Mouse (Mus musculus) hindbrain, embryonic 10.5 days (tissue): ENCODE measurements around the gene Celf2. TPM values are rescaled to one million over a fixed set of nuclear protein-coding genes. Genes with fewer than 3 reads are reported as not detected.

Experiments used
- DNase-seq: peaks from one replicate; pipeline ENCODE4 v3.0.0-alpha.2; 2017; ENCODE audit warnings: low spot score
- H3K27ac ChIP-seq: fragments of 300-500 bp; sonication (generic); 2 replicates; pipeline ENCODE4 v1.5.1; 2016; ENCODE audit warnings: mild to moderate bottlenecking, moderate library complexity
- H3K27me3 ChIP-seq: fragments of 300-500 bp; sonication (generic); 2 replicates; pipeline ENCODE4 v1.6.1; 2016; ENCODE audit warnings: mild to moderate bottlenecking; ENCODE audit not compliant: poor library complexity, insufficient read depth, severe bottlenecking
- H3K36me3 ChIP-seq: fragments of 300-500 bp; sonication (generic); 2 replicates; pipeline ENCODE4 v1.6.1; 2016; ENCODE audit warnings: mild to moderate bottlenecking, moderate library complexity
- H3K4me1 ChIP-seq: fragments of 300-500 bp; sonication (generic); replicated peaks from 2 replicates; pipeline ENCODE4 v1.6.1; 2016; ENCODE audit warnings: mild to moderate bottlenecking
- H3K4me3 ChIP-seq: fragments of 300-500 bp; sonication (generic); 2 replicates; pipeline ENCODE4 v1.5.1; 2016; ENCODE audit warnings: mild to moderate bottlenecking, moderate library complexity
- H3K9me3 ChIP-seq: fragments of 300-500 bp; sonication (generic); 2 replicates; pipeline ENCODE4 v1.6.1; 2016; ENCODE audit warnings: mild to moderate bottlenecking, moderate library complexity
- WGBS: fragments of 180-500 bp; shearing (Covaris S2); methylation state at CpG from one replicate; pipeline ENCODE4 v1.1.7; 2016; 5-methylcytosine and 5-hydroxymethylcytosine counted together
- polyA plus RNA-seq: library from polyadenylated mRNA; unstranded; fragments of >200 nt; fragmentation: Nextera tagmentation; extraction: Ambion mirVana; gene quantifications from 2 replicates; pipeline ENCODE4 v1.2.1, GENCODE M21; 2016

The Celf2 gene
- polyA plus RNA-seq, 1 experiment from 2014 or later, result 66.8 TPM

DNA sequence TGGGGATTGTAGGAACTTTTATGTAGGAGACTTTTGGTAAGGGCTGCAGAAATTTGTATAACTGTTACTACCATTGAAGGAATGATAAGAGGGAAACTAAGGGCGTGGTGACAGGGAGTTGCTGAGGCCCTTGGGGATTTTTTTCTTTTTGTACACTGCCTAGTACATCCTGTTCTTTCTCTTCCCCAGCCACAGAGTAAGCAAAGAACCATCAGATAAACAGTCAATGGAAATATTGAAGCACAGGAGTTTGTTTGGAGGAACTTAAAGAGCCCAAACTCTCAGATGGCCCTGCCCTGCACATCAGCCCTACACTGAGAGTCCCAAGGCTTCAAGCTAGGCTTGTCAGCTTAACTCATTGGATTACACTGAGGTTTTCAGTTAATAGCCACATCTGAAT lies 267.2 kb downstream of the Celf2 start:
- no peaks in the 10 kb centered on the region for H3K9me3 ChIP-seq
- peaks cover 5% of the 10 kb centered on the region; the same call in 1 of the 2 replicates for H3K4me1 ChIP-seq
- DNase-seq, result no peak
- no peak overlapping the region for H3K4me3 ChIP-seq
- H3K27ac ChIP-seq, result no peak overlapping the region
- WGBS, result 86% methylated on average over 1 of the region's 1 CpGs
- no peaks in the 10 kb centered on the region for H3K36me3 ChIP-seq
- H3K27me3 ChIP-seq, result no peaks in the 10 kb centered on the region

DNA sequence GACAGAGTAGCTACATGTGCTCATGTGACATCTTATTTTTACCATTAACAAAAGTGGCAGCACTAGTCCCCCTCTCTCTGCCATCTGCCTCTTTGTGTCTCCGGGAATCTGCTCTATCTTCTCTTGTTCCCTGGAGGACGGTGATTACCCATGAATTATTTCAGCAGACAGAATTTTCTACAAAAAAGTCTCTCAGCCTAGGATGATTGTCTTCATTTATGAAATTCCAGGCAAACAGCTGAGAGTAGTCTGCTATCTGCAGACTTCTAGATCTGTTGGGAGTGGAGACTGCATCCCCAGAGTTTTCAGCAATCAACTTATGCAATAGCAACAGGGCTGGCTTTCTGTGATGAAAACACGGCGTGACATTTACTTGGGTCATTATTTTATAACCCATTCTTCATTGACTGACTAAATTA lies 267.8 kb downstream of the Celf2 start:
- Histone ChIP-seq H3K4me1 (peaks cover 5% of the 10 kb centered on the region; the same call in 1 of the 2 replicates), H3K27ac (no peak overlapping the region), H3K27me3 (no peaks in the 10 kb centered on the region), H3K36me3 (no peaks in the 10 kb centered on the region), H3K4me3 (no peak overlapping the region), H3K9me3 (no peaks in the 10 kb centered on the region)
- no peak for DNase-seq
- WGBS, result 72% methylated on average over 4 of the region's 4 CpGs

DNA sequence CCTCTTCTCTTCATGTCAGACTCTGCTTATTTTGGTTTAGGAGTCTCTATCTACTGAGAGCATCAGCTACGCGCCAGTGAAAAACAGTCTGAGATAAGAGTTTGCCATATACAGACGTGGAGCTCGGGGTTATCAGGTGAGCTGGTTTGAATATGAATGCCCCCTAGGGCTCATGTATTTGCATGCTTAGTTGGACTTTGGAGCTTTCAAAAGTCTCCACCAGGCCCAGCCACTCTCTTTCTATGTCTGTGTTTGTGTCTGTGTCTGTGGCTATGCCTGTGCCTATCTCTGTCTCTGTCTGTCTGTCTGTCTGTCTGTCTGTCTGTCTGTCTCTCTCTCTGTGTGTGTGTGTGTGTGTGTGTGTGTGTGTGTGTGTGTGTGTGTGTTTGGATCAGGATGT lies 272.1 kb downstream of the Celf2 start:
- H3K9me3 ChIP-seq, result no peaks in the 10 kb centered on the region
- H3K27me3 ChIP-seq, result no peaks in the 10 kb centered on the region
- peaks cover 5% of the 10 kb centered on the region; the same call in 1 of the 2 replicates for H3K4me1 ChIP-seq
- H3K27ac ChIP-seq, result no peak overlapping the region
- DNase-seq, result no peak
- H3K4me3 ChIP-seq, result no peak overlapping the region
- no peaks in the 10 kb centered on the region for H3K36me3 ChIP-seq
- 90% methylated on average over 4 of the region's 4 CpGs for WGBS

DNA sequence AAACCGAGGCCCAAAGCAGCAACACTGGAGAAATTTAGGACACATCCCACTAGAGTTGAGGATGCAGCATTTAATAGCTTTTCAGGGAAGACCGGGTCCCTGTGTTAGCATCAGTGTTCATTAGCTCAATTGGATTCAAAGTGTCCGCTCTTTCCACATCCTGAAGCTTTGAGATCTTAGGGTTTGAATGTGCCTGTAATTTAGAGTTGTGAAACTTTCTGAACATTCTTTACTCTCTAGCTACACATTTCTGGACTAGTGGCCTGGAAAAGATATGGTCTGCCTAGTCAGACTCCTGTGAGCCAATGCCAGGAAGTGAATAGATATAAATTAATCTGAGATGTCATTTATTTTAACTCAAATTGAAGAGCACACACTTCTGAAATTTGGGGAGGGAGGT lies 272.9 kb downstream of the Celf2 start:
- no peaks in the 10 kb centered on the region for H3K36me3 ChIP-seq
- H3K27ac ChIP-seq, result no peak overlapping the region
- no peaks in the 10 kb centered on the region for H3K9me3 ChIP-seq
- H3K27me3 ChIP-seq, result no peaks in the 10 kb centered on the region
- H3K4me1 ChIP-seq, result peaks cover 3% of the 10 kb centered on the region; the same call in 1 of the 2 replicates
- DNase-seq, result no peak
- 91% methylated on average over 3 of the region's 3 CpGs for WGBS
- H3K4me3 ChIP-seq, result no peak overlapping the region

DNA sequence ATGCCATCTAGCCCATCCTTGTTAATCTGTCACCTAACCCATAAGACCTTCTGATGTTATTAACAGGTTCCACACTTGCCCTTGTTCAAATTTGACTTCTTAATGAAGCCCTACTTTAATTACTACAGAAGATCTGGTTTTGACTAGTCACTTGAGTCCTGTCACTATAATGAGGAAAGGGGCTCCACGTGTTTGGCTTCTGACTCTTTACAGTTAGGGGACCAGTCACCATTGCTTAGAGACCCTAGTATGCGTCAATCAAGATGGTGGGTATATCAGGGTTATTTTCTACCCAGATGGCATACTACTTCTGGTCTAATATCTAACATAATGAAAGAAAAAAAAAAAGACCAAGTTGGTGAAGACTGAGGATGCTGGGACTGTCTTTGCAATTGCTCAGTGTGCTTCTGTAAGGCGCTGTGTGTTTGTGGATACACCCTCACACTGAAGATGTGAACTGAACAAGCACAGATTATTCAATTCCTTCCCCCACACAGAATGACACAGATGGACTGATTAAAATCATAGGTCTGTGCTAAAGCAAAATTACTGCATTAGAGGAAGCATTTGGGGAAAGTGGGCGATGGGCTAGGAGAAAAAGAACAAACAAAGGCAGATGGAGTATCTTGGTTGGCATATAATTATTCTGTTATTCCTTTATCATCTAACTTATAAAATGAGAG lies 274.2 kb downstream of the Celf2 start:
- no peaks in the 10 kb centered on the region for H3K36me3 ChIP-seq
- no peak overlapping the region for H3K4me3 ChIP-seq
- WGBS, result 93% methylated on average over 4 of the region's 4 CpGs
- H3K4me1 ChIP-seq, result no peaks in the 10 kb centered on the region
- H3K27me3 ChIP-seq, result no peaks in the 10 kb centered on the region
- DNase-seq, result no peak
- no peak overlapping the region for H3K27ac ChIP-seq
- H3K9me3 ChIP-seq, result no peaks in the 10 kb centered on the region

DNA sequence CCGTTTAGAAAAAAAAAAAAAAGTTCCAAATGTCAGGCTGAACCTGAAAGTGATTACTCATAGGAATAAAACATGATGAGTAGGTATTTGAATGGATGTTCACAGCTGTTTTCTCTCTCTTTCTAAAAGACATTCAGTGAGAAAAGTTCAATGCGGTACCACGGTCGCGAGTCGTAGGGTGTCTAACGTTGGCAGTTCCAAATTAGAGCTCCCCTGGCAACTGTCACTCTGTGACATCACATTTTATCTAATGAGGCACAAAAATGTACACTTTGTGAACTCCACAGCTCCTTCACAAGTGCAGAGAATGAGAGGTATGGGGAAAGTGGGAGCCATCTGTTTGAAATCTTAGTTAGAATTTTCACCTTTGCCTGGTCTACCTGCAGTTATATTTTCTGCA lies 274.8 kb downstream of the Celf2 start:
- Histone ChIP-seq H3K9me3 (no peaks in the 10 kb centered on the region), H3K27ac (no peak overlapping the region), H3K4me3 (no peak overlapping the region), H3K27me3 (no peaks in the 10 kb centered on the region), H3K36me3 (no peaks in the 10 kb centered on the region), H3K4me1 (no peaks in the 10 kb centered on the region)
- WGBS, result 92% methylated on average over 7 of the region's 7 CpGs
- DNase-seq, result no peak

DNA sequence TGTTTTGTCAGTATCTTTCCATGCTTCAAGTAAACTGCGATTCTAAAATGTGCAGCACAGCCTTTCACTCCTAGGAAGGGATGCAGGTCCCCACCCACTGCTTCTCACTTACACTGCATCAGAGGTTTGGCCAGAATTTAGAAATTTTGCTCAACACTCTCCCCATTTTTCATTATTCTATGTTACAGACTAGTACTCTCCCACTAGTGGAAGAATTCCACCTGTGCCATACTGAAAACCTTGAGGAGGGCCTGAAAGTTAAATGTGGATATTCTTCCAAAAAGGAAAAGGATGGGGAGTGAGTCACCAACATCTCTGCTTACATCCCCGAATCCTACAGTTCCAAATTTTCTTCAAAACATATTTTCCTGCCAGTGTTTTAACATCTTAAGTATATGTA lies 276.0 kb downstream of the Celf2 start:
- H3K27ac ChIP-seq, result no peak overlapping the region
- H3K36me3 ChIP-seq, result no peaks in the 10 kb centered on the region
- no peak overlapping the region for H3K4me3 ChIP-seq
- WGBS, result 89% methylated on average over 2 of the region's 2 CpGs
- DNase-seq, result no peak
- no peaks in the 10 kb centered on the region for H3K27me3 ChIP-seq
- H3K4me1 ChIP-seq, result no peaks in the 10 kb centered on the region
- H3K9me3 ChIP-seq, result no peaks in the 10 kb centered on the region

DNA sequence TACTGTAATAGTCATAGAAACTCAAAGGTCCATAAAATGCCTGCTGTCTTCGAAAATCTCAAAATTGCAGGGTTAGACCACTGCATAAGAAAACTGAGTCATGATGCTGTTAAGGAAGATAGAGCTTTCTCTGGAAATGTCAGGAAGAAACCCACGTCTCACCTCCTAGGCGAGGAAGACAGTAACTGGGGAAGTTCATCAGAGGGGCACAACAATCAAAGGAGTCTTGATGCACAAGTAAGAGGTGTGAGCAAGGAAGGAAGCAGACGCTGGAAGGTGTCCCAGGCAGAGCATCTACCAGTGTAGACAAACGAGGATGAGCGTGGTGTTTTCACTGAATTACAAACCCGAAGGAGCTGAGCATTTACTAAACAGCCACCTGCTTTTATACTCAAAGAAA lies 282.6 kb downstream of the Celf2 start:
- Histone ChIP-seq H3K9me3 (no peaks in the 10 kb centered on the region), H3K4me3 (no peak overlapping the region), H3K27me3 (no peaks in the 10 kb centered on the region), H3K27ac (no peak overlapping the region), H3K36me3 (no peaks in the 10 kb centered on the region), H3K4me1 (peaks cover 31% of the 10 kb centered on the region)
- no peak for DNase-seq
- WGBS, result 90% methylated on average over 7 of the region's 7 CpGs

DNA sequence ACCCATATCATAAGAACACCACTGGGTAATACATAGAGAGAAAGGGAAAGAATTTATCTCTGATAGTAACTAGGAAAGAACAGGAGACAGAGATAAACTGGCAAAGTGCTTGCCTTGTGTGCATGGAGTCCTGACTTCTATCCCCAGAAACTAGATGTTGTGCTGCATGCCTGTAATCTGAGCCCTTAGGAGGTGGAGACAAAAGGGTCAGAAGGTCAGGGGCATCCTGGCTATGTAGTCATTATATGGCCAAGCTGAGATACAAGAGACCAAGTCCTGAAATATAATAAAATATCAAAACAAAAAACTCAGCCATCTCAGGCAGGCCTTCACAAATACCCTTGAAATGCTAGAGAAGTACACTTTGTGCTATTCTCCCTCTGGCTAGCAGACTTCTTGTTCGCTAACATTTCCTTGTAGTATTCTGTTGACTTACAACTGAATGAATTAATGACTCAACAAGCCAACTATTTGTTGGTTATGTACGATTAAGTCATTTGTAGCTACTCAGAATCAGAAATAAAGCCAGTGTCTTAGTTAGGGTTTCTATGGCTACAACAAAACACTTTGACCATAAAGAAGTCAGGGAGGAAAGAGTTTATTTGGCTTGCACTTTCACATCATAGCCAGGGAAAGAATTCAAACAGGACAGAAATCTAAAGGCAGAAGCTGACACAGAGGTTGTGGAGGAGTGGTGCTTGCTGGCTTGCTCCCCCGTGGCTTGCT lies 284.9 kb downstream of the Celf2 start:
- 69% methylated on average over 3 of the region's 3 CpGs for WGBS
- no peaks in the 10 kb centered on the region for H3K36me3 ChIP-seq
- peak overlapping the region; percentile 59; the same call in 1 of the 2 replicates for H3K27ac ChIP-seq
- H3K27me3 ChIP-seq, result no peaks in the 10 kb centered on the region
- DNase-seq, result peak; percentile 18
- no peak overlapping the region for H3K4me3 ChIP-seq
- H3K4me1 ChIP-seq, result peaks cover 33% of the 10 kb centered on the region
- no peaks in the 10 kb centered on the region for H3K9me3 ChIP-seq

DNA sequence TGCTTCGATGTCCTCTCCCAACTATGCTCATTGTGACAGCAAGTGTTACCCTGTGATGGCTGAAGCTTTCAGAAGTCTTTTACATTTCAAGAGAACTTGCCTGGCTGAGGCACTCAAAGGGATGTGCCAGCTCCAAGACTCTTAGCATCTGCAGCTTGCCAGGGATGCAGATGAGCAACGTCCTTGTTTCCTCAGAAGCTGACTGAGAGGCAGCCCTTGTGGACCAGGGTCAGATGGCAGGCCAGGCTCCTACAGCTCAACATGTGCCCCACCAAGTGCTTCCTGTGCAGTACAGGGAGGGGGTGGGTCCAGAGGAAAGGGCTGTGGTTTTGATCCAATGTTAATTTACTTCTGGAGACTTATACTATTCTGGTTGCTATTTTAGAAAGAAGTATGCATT lies 285.8 kb downstream of the Celf2 start:
- peaks cover 36% of the 10 kb centered on the region for H3K4me1 ChIP-seq
- H3K36me3 ChIP-seq, result no peaks in the 10 kb centered on the region
- peak overlapping the region; percentile 56; the same call in 1 of the 2 replicates for H3K27ac ChIP-seq
- WGBS, result 44% methylated on average over 2 of the region's 2 CpGs
- H3K27me3 ChIP-seq, result no peaks in the 10 kb centered on the region
- H3K4me3 ChIP-seq, result no peak overlapping the region
- no peaks in the 10 kb centered on the region for H3K9me3 ChIP-seq
- DNase-seq, result no peak

DNA sequence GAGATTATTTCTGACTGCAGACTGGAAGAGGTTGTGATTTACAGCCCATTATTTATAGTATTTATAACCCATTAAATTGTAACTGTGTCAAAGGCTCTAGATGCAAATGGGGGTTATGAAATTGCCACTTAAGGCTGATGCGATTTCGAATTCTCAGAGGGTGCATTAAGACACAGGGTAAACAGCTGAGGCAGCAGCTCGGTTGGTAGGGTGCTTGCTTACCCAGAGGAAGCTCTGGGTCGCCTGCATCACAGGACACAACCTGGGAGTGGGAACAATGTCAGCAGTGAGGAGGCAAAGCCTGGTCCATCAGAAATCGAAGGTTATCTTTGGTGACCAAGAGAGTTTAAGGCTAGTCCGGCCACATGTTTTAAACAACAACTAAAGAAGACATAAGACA lies 286.5 kb downstream of the Celf2 start:
- WGBS, result 83% methylated on average over 6 of the region's 6 CpGs
- peaks cover 36% of the 10 kb centered on the region for H3K4me1 ChIP-seq
- no peaks in the 10 kb centered on the region for H3K9me3 ChIP-seq
- no peak overlapping the region for H3K4me3 ChIP-seq
- no peak overlapping the region for H3K27ac ChIP-seq
- no peak for DNase-seq
- no peaks in the 10 kb centered on the region for H3K36me3 ChIP-seq
- H3K27me3 ChIP-seq, result no peaks in the 10 kb centered on the region

DNA sequence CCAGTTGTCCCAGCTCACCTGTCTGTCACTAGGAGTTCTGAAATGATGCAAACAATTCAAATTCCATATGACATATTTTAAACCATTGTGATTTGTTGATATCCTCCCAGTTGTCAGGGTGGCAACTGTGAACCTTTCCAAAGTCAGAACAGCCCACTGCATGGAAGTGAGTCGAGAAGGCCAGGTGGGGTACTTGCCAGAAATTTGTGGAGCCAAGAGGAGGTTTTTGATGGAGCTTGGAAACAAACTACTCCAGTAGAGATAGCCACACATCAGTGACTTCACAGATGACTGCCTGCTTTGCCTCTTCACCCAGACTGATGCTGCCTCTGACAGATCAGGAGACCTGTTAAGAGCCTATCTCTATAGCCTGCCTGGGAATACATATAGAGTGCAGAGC lies 287.5 kb downstream of the Celf2 start:
- no peaks in the 10 kb centered on the region for H3K9me3 ChIP-seq
- H3K36me3 ChIP-seq, result no peaks in the 10 kb centered on the region
- 91% methylated on average over 1 of the region's 1 CpGs for WGBS
- peaks cover 36% of the 10 kb centered on the region for H3K4me1 ChIP-seq
- no peak for DNase-seq
- H3K4me3 ChIP-seq, result no peak overlapping the region
- H3K27me3 ChIP-seq, result no peaks in the 10 kb centered on the region
- H3K27ac ChIP-seq, result no peak overlapping the region

DNA sequence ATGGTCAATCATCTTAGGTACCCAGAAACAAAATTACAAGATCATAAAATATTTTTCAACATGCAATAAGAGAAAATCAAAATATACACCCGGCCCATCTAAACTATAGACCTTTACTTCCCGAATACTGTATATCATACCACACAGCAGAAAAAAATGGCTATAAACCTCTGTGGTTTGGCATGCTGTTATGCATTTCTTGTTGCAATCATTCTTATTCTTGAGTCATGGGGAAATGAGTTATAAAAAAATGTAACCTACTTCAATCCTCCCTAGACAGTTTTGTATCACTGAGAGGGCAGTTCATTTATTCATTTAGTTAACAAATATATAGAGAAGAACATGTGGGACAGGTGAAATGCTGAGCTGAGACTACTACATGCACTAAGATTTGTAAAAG lies 291.3 kb downstream of the Celf2 start:
- no peak for DNase-seq
- no peaks in the 10 kb centered on the region for H3K27me3 ChIP-seq
- peaks cover 17% of the 10 kb centered on the region for H3K4me1 ChIP-seq
- WGBS, result 94% methylated on average over 2 of the region's 2 CpGs
- no peak overlapping the region for H3K4me3 ChIP-seq
- H3K27ac ChIP-seq, result no peak overlapping the region
- no peaks in the 10 kb centered on the region for H3K9me3 ChIP-seq
- no peaks in the 10 kb centered on the region for H3K36me3 ChIP-seq
